Mouse (Mus musculus) testis, adult 2 months (tissue): ENCODE data around the gene Cdk16.

ENCODE experiments used
- CTCF ChIP-seq: fragments of 200-500 bp; IDR thresholded peaks from 2 replicates; pipeline ENCODE4 v1.5.1; 2012; ENCODE audit warnings: low read depth, mild to moderate bottlenecking, inconsistent platforms, low read length, moderate library complexity; ENCODE audit not compliant: control insufficient read depth, insufficient read depth, insufficient replicate concordance
- POLR2A ChIP-seq: fragments of 200-500 bp; IDR thresholded peaks from 2 replicates; pipeline ENCODE4 v1.6.1; 2012; ENCODE audit warnings: low read depth, mild to moderate bottlenecking, inconsistent platforms, low read length, moderate library complexity; ENCODE audit not compliant: control insufficient read depth

- no peak for TF ChIP-seq CTCF
- peak; percentile 37; the same call in 1 of the 2 replicates for TF ChIP-seq POLR2A
Measured at GRCm38 (mm10) chrX:20704295-20705082, 16.7 kb downstream of the Cdk16 start.
